Mouse (Mus musculus): ENCODE data around the gene Atxn7l1.

The Atxn7l1 gene

GRCm38 (mm10) chr12:33273147-33273546 is 125.7 kb downstream of the Atxn7l1 start:
- no peak for DNase-seq (ENCODE audit: extremely low spot score, low spot score)

GRCm38 (mm10) chr12:33273668-33274067 is 126.2 kb downstream of the Atxn7l1 start:
- no peak for DNase-seq (ENCODE audit: extremely low spot score, low spot score)

GRCm38 (mm10) chr12:33276028-33276427 is 128.5 kb downstream of the Atxn7l1 start:
- no peak for DNase-seq (ENCODE audit: extremely low spot score, low spot score)

- no peak for DNase-seq (ENCODE audit: extremely low spot score, low spot score)
These were observed 129.9 kb downstream of the Atxn7l1 start for GRCm38 (mm10) chr12:33277427-33277826.

GRCm38 (mm10) chr12:33279159-33279558 is 131.7 kb downstream of the Atxn7l1 start:
- DNase-seq (ENCODE audit: extremely low spot score, low spot score) = no peak

GRCm38 (mm10) chr12:33280805-33281204 is 133.3 kb downstream of the Atxn7l1 start:
- peak; percentile 79 for DNase-seq (ENCODE audit: extremely low spot score, low spot score)

GRCm38 (mm10) chr12:33284344-33284936 is 136.9 kb downstream of the Atxn7l1 start:
- no peak for DNase-seq (ENCODE audit: extremely low spot score, low spot score)

GRCm38 (mm10) chr12:33285354-33285753 is 137.9 kb downstream of the Atxn7l1 start:
- no peak for DNase-seq (ENCODE audit: extremely low spot score, low spot score)

- no peak for DNase-seq (ENCODE audit: extremely low spot score, low spot score)
These were observed 138.6 kb downstream of the Atxn7l1 start for GRCm38 (mm10) chr12:33285933-33286649.

GRCm38 (mm10) chr12:33287686-33288085 is 140.2 kb downstream of the Atxn7l1 start:
- no peak for DNase-seq (ENCODE audit: extremely low spot score, low spot score)

- no peak for DNase-seq (ENCODE audit: extremely low spot score, low spot score)
These were observed 141.3 kb downstream of the Atxn7l1 start for GRCm38 (mm10) chr12:33288746-33289145.

GRCm38 (mm10) chr12:33302070-33302469 is 154.6 kb downstream of the Atxn7l1 start:
- peak; percentile 46 for DNase-seq (ENCODE audit: extremely low spot score, low spot score)

- peak; percentile 53 for DNase-seq (ENCODE audit: extremely low spot score, low spot score)
These were observed 155.3 kb downstream of the Atxn7l1 start for GRCm38 (mm10) chr12:33302523-33303383.

GRCm38 (mm10) chr12:33303384-33303770 is 155.9 kb downstream of the Atxn7l1 start:
- no peak for DNase-seq (ENCODE audit: extremely low spot score, low spot score)

GRCm38 (mm10) chr12:33305106-33305505 is 157.6 kb downstream of the Atxn7l1 start:
- no peak for DNase-seq (ENCODE audit: extremely low spot score, low spot score)

- DNase-seq (ENCODE audit: extremely low spot score, low spot score) = no peak
These were observed 159.0 kb downstream of the Atxn7l1 start for GRCm38 (mm10) chr12:33306476-33306875.

- DNase-seq (ENCODE audit: extremely low spot score, low spot score) = no peak
These were observed 161.2 kb downstream of the Atxn7l1 start for GRCm38 (mm10) chr12:33308668-33309067.

- peak; percentile 31 for DNase-seq (ENCODE audit: extremely low spot score, low spot score)
These were observed 166.6 kb downstream of the Atxn7l1 start for GRCm38 (mm10) chr12:33313828-33314671.

- no peak for DNase-seq (ENCODE audit: extremely low spot score, low spot score)
These were observed 167.6 kb downstream of the Atxn7l1 start for GRCm38 (mm10) chr12:33314924-33315643.

GRCm38 (mm10) chr12:33315804-33316203 is 168.3 kb downstream of the Atxn7l1 start:
- no peak for DNase-seq (ENCODE audit: extremely low spot score, low spot score)

Measured in neural tube, embryonic 10.5 days (tissue).